Mouse (Mus musculus) erythroblast, embryonic 14.5 days (primary cell): ENCODE results near the gene Usp36. TPM values are rescaled to one million over a fixed set of nuclear protein-coding genes. Genes with fewer than 3 reads are reported as not detected.

Experiments used
- H3K27me3 ChIP-seq: 2 replicates; pipeline ENCODE4 v1.6.1; 2012; ENCODE audit warnings: inconsistent platforms; ENCODE audit not compliant: control insufficient read depth
- H3K36me3 ChIP-seq: 2 replicates; pipeline ENCODE4 v1.6.1; 2012; ENCODE audit warnings: mild to moderate bottlenecking, inconsistent platforms; ENCODE audit not compliant: control insufficient read depth
- H3K4me1 ChIP-seq: 2 replicates; pipeline ENCODE4 v1.6.1; 2012; ENCODE audit warnings: inconsistent platforms; ENCODE audit not compliant: control insufficient read depth
- H3K4me3 ChIP-seq: replicated peaks from 2 replicates; pipeline ENCODE3; 2012; ENCODE audit warnings: moderate library complexity, mild to moderate bottlenecking, inconsistent platforms
- H3K9me3 ChIP-seq: 2 replicates; pipeline ENCODE4 v1.6.1; 2012; ENCODE audit warnings: low read length, inconsistent platforms, mixed read lengths; ENCODE audit not compliant: control insufficient read depth
- GATA1 ChIP-seq: IDR thresholded peaks from 2 replicates; pipeline ENCODE4 v1.6.1; 2012; ENCODE audit warnings: low read length, inconsistent platforms, mixed read lengths
- TAL1 ChIP-seq: IDR thresholded peaks from 3 replicates; pipeline ENCODE4 v1.6.1; 2012; ENCODE audit warnings: low read length, inconsistent platforms, mixed read lengths
- polyA plus RNA-seq: library from polyadenylated mRNA; stranded (reverse); fragments of >175 nt; gene quantifications from 2 replicates; pipeline ENCODE4 v1.2.3, GENCODE M21; 2012

The Usp36 gene
- polyA plus RNA-seq, 1 experiment = 0.37 TPM

DNA sequence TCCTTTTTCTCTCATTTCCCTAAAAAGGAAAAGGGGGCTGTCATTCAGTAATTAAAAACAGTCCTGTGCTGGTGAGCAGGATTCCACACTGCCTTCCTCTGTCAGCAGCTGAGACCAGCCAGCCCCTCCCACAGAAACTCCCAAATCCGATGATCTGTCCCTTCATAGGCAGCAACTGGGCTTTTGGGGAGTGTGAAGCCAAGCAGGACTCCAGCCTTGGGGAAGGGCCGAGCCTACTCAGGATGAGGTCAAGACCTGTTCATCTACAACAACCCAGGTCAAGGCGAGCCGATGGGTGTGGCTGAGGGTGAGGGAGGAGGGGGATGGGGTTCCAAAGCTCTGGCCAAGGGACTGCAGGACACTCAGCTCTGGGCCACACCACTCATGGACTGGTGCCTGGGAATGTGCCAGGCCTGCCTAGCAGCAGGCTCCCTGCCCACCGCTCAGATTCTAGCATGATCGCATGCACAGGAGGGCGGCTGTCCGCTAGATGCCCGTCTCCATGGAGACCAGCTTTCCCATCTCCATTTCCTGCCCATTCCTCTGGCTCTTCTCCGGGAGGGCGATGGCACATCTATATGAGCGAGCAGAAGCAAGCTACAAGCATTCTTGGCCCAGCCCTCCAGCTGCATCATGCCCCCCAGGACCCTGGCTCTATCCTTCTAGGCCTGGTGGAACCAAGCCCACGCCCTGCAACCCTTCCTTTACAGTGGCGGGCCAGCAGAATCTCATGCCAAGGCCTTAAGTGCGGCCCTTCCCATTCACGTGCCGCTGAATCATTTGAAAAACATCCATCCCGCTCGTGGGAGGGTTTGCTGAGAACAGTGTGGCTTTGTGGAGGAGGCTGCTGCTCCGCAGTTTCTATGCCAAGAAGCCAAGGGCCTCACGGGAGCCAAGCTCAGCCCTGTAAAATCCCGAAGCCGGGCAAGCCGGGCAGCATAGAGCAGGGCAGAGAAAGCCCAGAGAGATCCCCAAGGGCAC, 37.2 kb upstream of the Usp36 start:
- TF ChIP-seq TAL1 (no peak), GATA1 (no peak)
- Histone ChIP-seq H3K27me3 (no peaks in the 10 kb centered on the region), H3K4me3 (no peak overlapping the region), H3K9me3 (no peaks in the 10 kb centered on the region; the same call in none of the 2 replicates), H3K36me3 (no peaks in the 10 kb centered on the region), H3K4me1 (no peaks in the 10 kb centered on the region)

DNA sequence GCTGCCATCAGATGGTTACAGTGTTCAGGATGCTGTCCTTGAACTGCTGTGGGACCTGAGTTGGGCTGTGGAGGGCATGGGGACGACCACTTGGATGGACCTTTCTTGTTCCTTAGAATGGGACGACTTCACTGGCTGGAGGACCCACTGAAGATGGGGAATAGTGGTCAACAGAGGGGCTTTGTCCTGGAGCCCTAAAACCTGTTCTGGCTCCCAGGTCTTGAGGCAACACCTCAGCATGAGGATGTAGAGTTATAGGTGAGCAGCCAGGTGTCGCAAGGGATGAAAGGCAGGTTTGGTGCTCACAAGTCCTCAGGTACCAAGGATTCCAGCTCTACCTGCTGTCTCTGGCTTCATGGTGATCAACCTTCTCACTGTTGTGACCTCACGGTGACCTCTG, 36.4 kb upstream of the Usp36 start:
- TF ChIP-seq GATA1 (no peak), TAL1 (no peak)
- Histone ChIP-seq H3K4me3 (no peak overlapping the region), H3K4me1 (no peaks in the 10 kb centered on the region), H3K9me3 (no peaks in the 10 kb centered on the region; the same call in none of the 2 replicates), H3K36me3 (no peaks in the 10 kb centered on the region), H3K27me3 (no peaks in the 10 kb centered on the region)

DNA sequence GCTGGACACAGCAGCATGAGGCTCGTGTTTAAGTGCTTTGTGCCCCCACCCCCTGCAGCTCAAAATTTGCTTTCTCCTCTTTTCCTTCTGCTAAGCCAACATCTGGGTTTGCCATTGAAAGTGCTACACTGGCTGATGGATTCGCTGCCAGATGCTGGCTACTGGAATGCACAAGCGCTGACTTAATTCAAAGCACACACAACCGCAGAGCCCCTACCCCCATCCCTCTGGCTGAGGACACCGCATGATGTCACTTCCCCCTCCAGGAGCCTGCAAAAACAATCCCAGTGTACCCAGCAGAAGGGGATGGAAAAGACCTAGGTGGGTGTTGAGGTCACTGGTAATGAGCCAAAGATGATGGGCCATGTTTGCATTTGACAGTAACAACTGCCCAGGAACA, 34.5 kb upstream of the Usp36 start:
- TF ChIP-seq GATA1 (no peak), TAL1 (no peak)
- Histone ChIP-seq H3K4me1 (no peaks in the 10 kb centered on the region), H3K36me3 (no peaks in the 10 kb centered on the region), H3K9me3 (no peaks in the 10 kb centered on the region; the same call in 1 of the 2 replicates), H3K4me3 (no peak overlapping the region), H3K27me3 (no peaks in the 10 kb centered on the region)

DNA sequence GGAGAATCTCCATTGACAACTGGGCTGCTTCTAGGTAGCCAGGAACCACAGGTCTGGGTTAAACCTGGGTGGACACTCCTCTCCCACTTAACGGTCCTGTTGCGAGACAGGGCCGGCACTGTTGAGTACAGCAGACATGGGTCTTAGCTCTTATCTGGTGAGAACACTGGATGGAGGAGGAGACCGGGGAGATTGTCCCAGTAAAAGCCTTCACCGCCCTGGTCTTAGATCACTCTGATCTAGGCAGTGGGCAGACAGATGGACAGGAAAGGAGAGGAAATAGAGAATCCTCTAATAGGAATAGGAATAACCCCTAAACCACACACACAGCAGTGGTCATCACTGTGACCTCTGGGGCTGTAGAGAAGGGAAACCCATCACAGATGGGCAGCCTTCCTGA, 33.9 kb upstream of the Usp36 start:
- H3K4me1 ChIP-seq = no peaks in the 10 kb centered on the region
- no peaks in the 10 kb centered on the region for H3K9me3 ChIP-seq
- no peak overlapping the region for H3K4me3 ChIP-seq
- TF ChIP-seq GATA1 (no peak), TAL1 (no peak)
- H3K27me3 ChIP-seq = no peaks in the 10 kb centered on the region
- H3K36me3 ChIP-seq = no peaks in the 10 kb centered on the region

DNA sequence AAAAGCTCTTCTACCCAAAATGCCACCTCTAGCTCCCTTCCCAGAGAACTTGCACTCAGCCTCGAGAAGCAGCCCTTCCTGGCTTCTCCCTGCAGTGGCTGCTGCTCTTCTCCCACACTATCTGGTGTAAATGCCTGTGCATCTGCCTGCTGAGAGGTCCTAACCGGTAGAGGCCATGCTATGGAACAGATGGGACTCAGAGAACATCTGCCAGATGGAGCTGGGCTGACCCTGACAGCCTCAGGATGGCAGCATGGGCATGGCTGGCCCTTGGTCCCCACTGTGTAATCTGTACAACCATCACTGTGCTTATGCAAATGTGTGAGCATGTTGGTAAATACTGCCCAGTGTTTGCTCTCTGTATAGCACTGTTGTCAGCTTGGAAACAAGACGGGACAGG, 32.6 kb upstream of the Usp36 start:
- Histone ChIP-seq H3K4me3 (no peak overlapping the region), H3K4me1 (no peaks in the 10 kb centered on the region), H3K36me3 (no peaks in the 10 kb centered on the region), H3K27me3 (no peaks in the 10 kb centered on the region), H3K9me3 (no peaks in the 10 kb centered on the region)
- no peak for TF ChIP-seq GATA1
- TF ChIP-seq TAL1 = no peak

DNA sequence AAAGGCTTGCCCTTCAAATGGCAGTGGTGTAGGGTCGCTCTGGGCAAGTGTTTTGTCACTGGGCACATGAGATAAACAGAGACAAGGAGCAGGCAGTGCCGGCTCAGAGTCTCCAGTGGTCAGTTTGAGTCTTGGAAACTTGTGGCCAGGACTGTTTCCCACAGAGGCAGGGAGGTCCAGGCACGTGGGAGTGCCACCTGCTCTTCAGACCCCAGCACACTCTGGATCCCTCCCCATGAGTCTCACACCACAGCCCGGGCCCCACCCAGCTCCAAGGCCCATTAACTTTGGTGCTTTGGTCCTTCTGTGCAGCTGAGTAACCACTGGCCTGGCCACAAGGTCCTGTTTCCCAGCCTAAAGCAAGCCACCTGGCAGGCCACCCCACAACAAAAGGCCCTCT, 31.9 kb upstream of the Usp36 start:
- TF ChIP-seq GATA1 = no peak
- no peak for TF ChIP-seq TAL1
- H3K36me3 ChIP-seq = no peaks in the 10 kb centered on the region
- H3K27me3 ChIP-seq = no peaks in the 10 kb centered on the region
- H3K4me1 ChIP-seq = no peaks in the 10 kb centered on the region; the same call in 1 of the 2 replicates
- H3K4me3 ChIP-seq = no peak overlapping the region
- H3K9me3 ChIP-seq = no peaks in the 10 kb centered on the region

DNA sequence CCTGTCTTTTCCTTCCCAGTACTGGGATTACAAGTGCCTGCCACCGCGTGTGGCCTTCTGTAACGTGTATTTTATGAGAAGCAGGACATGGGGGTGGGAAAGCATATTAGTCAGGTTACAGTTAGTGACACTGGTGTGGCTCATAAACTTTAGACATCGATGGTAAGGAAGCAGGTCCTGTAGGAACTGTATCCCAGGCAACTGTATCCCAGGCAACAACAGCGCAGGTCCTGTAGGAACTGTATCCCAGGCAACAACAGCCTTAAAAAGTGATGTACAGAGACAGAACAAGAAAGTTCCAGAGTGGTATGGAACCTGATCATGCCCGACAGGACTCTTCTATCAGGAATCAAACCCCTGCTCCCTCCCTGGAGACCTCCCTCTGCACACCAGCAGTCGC, 31.5 kb upstream of the Usp36 start:
- TF ChIP-seq TAL1 = no peak
- TF ChIP-seq GATA1 = no peak
- Histone ChIP-seq H3K36me3 (no peaks in the 10 kb centered on the region), H3K9me3 (no peaks in the 10 kb centered on the region), H3K4me1 (peaks cover 1% of the 10 kb centered on the region), H3K27me3 (no peaks in the 10 kb centered on the region), H3K4me3 (no peak overlapping the region)

DNA sequence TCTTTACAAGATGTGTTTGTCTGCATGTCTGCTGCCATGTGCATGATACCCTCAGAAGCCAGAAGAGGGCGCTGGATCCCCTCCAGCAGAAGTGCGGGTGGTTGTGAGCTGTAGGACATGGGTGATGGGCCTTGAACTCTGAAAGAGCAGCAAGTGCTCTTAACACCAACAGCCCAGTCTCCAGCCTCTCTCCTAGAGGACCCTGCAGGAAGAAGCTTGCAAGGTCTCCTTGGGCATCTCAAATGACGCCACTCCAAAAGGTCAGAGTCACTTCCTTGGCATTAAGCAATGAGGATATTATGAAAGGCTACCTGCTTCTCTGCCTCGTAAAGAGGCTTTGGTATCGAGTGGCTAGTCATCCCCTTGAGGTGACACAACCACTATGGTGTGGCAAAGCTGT, 28.6 kb upstream of the Usp36 start:
- Histone ChIP-seq H3K27me3 (no peaks in the 10 kb centered on the region), H3K36me3 (no peaks in the 10 kb centered on the region), H3K4me3 (no peak overlapping the region), H3K4me1 (peaks cover 9% of the 10 kb centered on the region), H3K9me3 (no peaks in the 10 kb centered on the region)
- TF ChIP-seq TAL1 (no peak), GATA1 (no peak)

DNA sequence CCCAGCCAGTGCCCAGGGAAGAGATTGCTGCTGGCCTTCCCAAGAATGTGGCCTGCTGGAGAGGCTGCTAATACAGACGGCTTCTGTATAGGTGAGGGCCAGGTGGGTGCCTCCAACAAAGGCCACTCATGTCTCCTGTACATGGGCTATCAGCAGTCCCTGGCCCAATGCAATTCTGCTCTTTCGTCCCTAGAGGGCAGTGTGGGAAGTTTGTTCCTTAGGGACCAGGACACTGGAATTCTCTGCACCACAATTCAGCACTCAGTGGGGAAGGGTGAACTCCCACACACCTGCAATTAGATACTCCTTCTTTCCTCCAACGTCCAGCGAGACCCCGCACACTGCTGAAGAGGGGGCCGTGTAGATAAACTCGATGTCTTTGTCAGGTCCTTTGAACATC, 27.1 kb upstream of the Usp36 start:
- Histone ChIP-seq H3K4me3 (no peak overlapping the region), H3K36me3 (no peaks in the 10 kb centered on the region), H3K27me3 (no peaks in the 10 kb centered on the region), H3K9me3 (no peaks in the 10 kb centered on the region), H3K4me1 (peaks cover 11% of the 10 kb centered on the region)
- TF ChIP-seq TAL1 (no peak), GATA1 (no peak)
